Mouse (Mus musculus) hindbrain, embryonic 15.5 days (tissue): ENCODE results near the gene Tle3. TPM values are rescaled to one million over a fixed set of nuclear protein-coding genes. Genes with fewer than 3 reads are reported as not detected.

Experiments
- ATAC-seq: fragments of 200-750 bp; cut with Nextera tagmentation; 2 replicates; pipeline ENCODE4 v1.8.0; 2017; ENCODE audit warnings: low read depth, moderate number of reproducible peaks, moderate TSS enrichment; ENCODE audit not compliant: low FRiP score
- H3K27ac ChIP-seq: fragments of 300-500 bp; sonication (generic); replicated peaks from 2 replicates; pipeline ENCODE4 v1.5.1; 2015; ENCODE audit warnings: mild to moderate bottlenecking, inconsistent platforms
- H3K27me3 ChIP-seq: fragments of 300-500 bp; sonication (generic); 2 replicates; pipeline ENCODE4 v1.6.1; 2015; ENCODE audit warnings: control low read depth, inconsistent platforms
- H3K36me3 ChIP-seq: fragments of 300-500 bp; sonication (generic); 2 replicates; pipeline ENCODE4 v1.6.1; 2015; ENCODE audit warnings: control low read depth, inconsistent platforms
- H3K4me1 ChIP-seq: fragments of 300-500 bp; sonication (generic); replicated peaks from 2 replicates; pipeline ENCODE4 v1.6.1; 2015; ENCODE audit warnings: control low read depth, inconsistent platforms
- H3K4me2 ChIP-seq: fragments of 300-500 bp; sonication (generic); 2 replicates; pipeline ENCODE4 v1.6.1; 2015; ENCODE audit warnings: moderate library complexity, mild to moderate bottlenecking, inconsistent platforms
- H3K4me3 ChIP-seq: fragments of 300-500 bp; sonication (generic); 2 replicates; pipeline ENCODE4 v1.5.1; 2015; ENCODE audit warnings: mild to moderate bottlenecking, inconsistent platforms
- H3K9ac ChIP-seq: fragments of 300-500 bp; sonication (generic); 2 replicates; pipeline ENCODE4 v1.6.1; 2015; ENCODE audit warnings: inconsistent platforms
- H3K9me3 ChIP-seq: fragments of 300-500 bp; sonication (generic); 2 replicates; pipeline ENCODE4 v1.6.1; 2016; ENCODE audit warnings: control low read depth, inconsistent platforms
- WGBS: fragments of 180-500 bp; shearing (Covaris S2); methylation state at CpG from one replicate; pipeline ENCODE4 v1.1.7; 2015; 5-methylcytosine and 5-hydroxymethylcytosine counted together
- polyA plus RNA-seq: library from polyadenylated mRNA; unstranded; fragments of >200 nt; fragmentation: Nextera tagmentation; extraction: Ambion mirVana; gene quantifications from 2 replicates; pipeline ENCODE4 v1.2.1, GENCODE M21; 2015

Gene Tle3
- polyA plus RNA-seq, 1 experiment from 2014 or later, result 28.8 TPM

- Histone ChIP-seq H3K4me2 (peak overlapping the region; percentile 91), H3K36me3 (no peaks in the 10 kb centered on the region), H3K27me3 (0 out of 2 replicates have a peak, but pooled peaks cover 8% of the 10 kb centered on the region), H3K4me3 (peak overlapping the region; percentile 55), H3K4me1 (peaks cover 60% of the 10 kb centered on the region), H3K9ac (peak overlapping the region; percentile 56), H3K27ac (peak overlapping the region; percentile 91), H3K9me3 (no peaks in the 10 kb centered on the region)
- WGBS, result under 1% methylated on average over 66 of the region's 66 CpGs
- ATAC-seq, result peak; percentile 29
Observed at GRCm38 (mm10) chr9:61370889-61371754, 1.0 kb upstream of the Tle3 start.

- under 1% methylated on average over 34 of the region's 42 CpGs for WGBS
- peak overlapping the region; percentile 91 for H3K4me2 ChIP-seq
- H3K9ac ChIP-seq, result peak overlapping the region; percentile 79
- no peaks in the 10 kb centered on the region for H3K36me3 ChIP-seq
- H3K9me3 ChIP-seq, result no peaks in the 10 kb centered on the region
- peak overlapping the region; percentile 91 for H3K27ac ChIP-seq
- ATAC-seq, result peak; percentile 10
- no peaks in the 10 kb centered on the region for H3K27me3 ChIP-seq
- peak overlapping the region; percentile 55 for H3K4me3 ChIP-seq
- peaks cover 72% of the 10 kb centered on the region for H3K4me1 ChIP-seq
Observed at GRCm38 (mm10) chr9:61372510-61372975, 377 bp downstream of the Tle3 start.

- peaks cover 75% of the 10 kb centered on the region for H3K4me1 ChIP-seq
- H3K36me3 ChIP-seq, result no peaks in the 10 kb centered on the region
- WGBS, result under 1% methylated on average over 63 of the region's 66 CpGs
Observed at GRCm38 (mm10) chr9:61372976-61373633, 939 bp downstream of the Tle3 start.

DNA sequence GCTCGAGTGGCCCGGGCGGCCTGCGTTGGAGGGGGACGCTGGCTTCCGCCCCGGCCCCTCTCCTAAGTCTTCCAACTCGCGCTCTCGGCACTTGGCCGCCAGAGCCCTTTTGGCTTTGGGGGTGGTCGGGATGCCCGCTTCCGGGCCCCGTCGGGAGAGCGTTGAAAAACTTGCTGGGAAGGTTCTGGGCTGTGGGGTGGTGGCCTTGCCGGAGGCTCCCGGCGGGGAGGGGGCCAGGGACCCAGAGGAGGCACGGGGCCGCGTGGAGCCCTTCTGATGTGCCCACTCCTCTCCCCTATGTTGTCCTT lies 1.4 kb downstream of the Tle3 start:
- no peaks in the 10 kb centered on the region for H3K27me3 ChIP-seq
- H3K27ac ChIP-seq, result peak overlapping the region; percentile 91
- no peaks in the 10 kb centered on the region for H3K9me3 ChIP-seq
- no peaks in the 10 kb centered on the region for H3K36me3 ChIP-seq
- ATAC-seq, result no peak
- H3K9ac ChIP-seq, result peak overlapping the region; percentile 79
- peak overlapping the region; percentile 91 for H3K4me2 ChIP-seq
- WGBS, result under 1% methylated on average over 22 of the region's 23 CpGs
- peak overlapping the region; percentile 55 for H3K4me3 ChIP-seq
- peaks cover 75% of the 10 kb centered on the region for H3K4me1 ChIP-seq

More at GRCm38 (mm10) chr9:61372976-61373633, 939 bp downstream of the Tle3 start:
- Histone ChIP-seq H3K9ac (peak overlapping the region; percentile 79), H3K27ac (peak overlapping the region; percentile 91), H3K9me3 (no peaks in the 10 kb centered on the region), H3K4me3 (peak overlapping the region; percentile 55), H3K4me2 (peak overlapping the region; percentile 91), H3K27me3 (no peaks in the 10 kb centered on the region)
- no peak for ATAC-seq

GRCm38 (mm10) chr9:61373942-61374900 lies 2.1 kb downstream of the Tle3 start:
- H3K36me3 ChIP-seq, result no peaks in the 10 kb centered on the region
- peak overlapping the region; percentile 55 for H3K4me3 ChIP-seq
- H3K27me3 ChIP-seq, result no peaks in the 10 kb centered on the region
- peak overlapping the region; percentile 91 for H3K4me2 ChIP-seq
- under 1% methylated on average over 49 of the region's 51 CpGs for WGBS
- peak overlapping the region; percentile 79 for H3K9ac ChIP-seq
- H3K4me1 ChIP-seq, result peaks cover 75% of the 10 kb centered on the region
- ATAC-seq, result no peak
- peak overlapping the region; percentile 91 for H3K27ac ChIP-seq
- H3K9me3 ChIP-seq, result no peaks in the 10 kb centered on the region

- Histone ChIP-seq H3K9ac (peak overlapping the region; percentile 79), H3K27me3 (no peaks in the 10 kb centered on the region), H3K4me1 (peaks cover 75% of the 10 kb centered on the region), H3K9me3 (no peaks in the 10 kb centered on the region), H3K36me3 (no peaks in the 10 kb centered on the region), H3K4me2 (peak overlapping the region; percentile 91), H3K27ac (no peak overlapping the region), H3K4me3 (peak overlapping the region; percentile 55)
- WGBS, result 13% methylated on average over 5 of the region's 5 CpGs
- ATAC-seq, result no peak
Observed at GRCm38 (mm10) chr9:61375002-61375401, 2.8 kb downstream of the Tle3 start.

DNA sequence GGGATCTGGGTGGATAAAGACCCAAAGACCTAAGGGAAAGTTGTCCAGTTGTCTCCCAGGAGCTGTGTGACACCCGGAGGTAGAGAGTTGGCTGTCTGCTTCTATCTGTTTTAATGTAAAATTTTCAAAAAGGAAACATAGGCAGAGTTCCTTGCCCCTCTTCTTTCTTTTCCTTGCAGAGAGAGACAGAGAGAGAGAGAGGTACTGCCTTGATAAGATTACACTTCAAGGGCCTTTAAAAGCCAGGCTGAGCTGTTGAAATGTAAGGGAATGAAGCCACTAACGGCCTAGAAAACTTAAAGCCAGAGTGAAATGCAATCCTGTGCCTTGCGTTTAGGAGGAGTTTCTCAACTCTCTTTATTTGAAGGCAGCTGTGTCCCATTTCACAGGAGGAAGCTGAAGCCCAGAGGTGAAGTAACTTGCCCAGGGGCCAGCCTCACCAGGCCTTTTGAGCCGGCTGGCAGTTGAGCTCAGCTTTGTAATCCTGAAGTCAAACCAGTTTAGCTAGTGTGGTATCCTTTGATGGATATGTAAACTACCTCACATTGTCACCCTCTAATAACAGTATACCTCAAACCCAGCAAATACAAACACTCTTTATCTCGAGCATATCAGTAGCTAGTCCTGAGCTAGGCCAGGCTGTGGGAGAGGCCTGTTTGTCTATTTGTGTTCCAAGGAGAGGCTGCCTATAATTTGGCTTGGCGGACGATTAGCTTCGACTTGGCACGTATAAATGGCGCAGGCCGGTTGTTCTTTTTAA lies 3.8 kb downstream of the Tle3 start:
- Histone ChIP-seq H3K4me1 (peaks cover 82% of the 10 kb centered on the region), H3K9me3 (no peaks in the 10 kb centered on the region), H3K9ac (peak overlapping the region; percentile 16), H3K27ac (no peak overlapping the region), H3K4me3 (peak overlapping the region; percentile 55), H3K4me2 (peak overlapping the region; percentile 91), H3K36me3 (no peaks in the 10 kb centered on the region), H3K27me3 (no peaks in the 10 kb centered on the region)
- WGBS, result 26% methylated on average over 11 of the region's 11 CpGs
- ATAC-seq, result no peak

DNA sequence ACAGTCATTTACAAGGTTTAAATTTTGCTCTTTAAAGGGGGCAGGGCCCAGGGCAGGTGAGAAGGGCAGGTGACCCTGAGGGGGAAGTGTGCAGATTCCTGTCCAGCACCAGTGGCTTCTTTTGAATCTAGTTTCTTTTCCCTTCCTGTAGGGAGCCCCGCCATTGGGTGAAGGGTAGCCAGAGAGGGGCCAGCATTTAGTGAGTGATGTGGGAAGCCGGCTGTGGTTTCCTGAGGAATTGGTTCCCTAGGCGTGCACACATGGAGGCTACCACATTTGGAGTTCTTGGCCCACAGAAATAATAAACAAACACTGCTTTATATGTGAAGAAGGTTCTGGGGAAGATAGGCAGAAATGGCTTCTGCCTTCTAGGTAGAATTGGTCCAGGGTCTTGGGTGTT lies 4.5 kb downstream of the Tle3 start:
- H3K27ac ChIP-seq, result no peak overlapping the region
- peak overlapping the region; percentile 91 for H3K4me2 ChIP-seq
- H3K9me3 ChIP-seq, result no peaks in the 10 kb centered on the region
- H3K9ac ChIP-seq, result peak overlapping the region; percentile 16; the same call in 1 of the 2 replicates
- H3K4me1 ChIP-seq, result peaks cover 82% of the 10 kb centered on the region
- H3K4me3 ChIP-seq, result peak overlapping the region; percentile 55
- H3K27me3 ChIP-seq, result no peaks in the 10 kb centered on the region
- no peak for ATAC-seq
- 29% methylated on average over 3 of the region's 3 CpGs for WGBS
- no peaks in the 10 kb centered on the region for H3K36me3 ChIP-seq

DNA sequence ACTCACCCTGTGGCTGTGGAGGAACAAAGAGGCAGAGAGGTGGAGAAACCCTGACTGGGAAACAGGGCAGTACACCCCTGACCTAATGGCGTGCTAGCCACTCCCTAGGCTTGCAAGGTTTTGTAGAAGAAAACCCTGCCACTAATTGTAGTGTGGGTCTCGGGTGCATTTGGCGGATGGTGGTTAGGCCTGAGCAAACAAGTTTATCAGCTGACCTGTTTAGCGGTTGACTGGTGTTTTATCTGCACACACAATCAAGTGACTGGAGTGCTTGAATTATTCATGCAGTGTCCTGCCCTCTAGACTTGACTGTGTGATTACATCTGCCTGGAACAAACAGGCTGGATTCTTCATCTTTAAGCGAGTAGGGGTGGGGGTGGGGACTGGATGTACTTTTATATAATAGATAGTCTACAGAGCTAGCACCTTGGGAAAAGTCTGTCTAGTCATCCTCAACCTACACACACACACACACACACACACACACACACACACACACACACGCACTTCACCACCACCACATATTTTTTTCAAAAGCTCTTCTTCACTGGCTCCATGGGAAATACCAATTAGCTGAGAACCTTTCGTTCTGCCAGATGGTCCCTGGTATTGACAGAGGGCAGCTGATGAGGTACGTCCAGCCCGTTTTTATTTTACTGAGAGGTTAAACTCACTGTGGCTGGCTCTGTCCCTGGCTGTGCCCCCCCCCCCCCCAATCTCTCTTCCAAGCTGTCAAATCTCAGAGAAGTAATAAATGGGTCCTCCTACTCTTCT lies 5.7 kb downstream of the Tle3 start:
- Histone ChIP-seq H3K9me3 (no peaks in the 10 kb centered on the region), H3K9ac (peak overlapping the region; percentile 23; the same call in 1 of the 2 replicates), H3K36me3 (no peaks in the 10 kb centered on the region; the same call in none of the 2 replicates), H3K4me2 (peak overlapping the region; percentile 91), H3K27me3 (no peaks in the 10 kb centered on the region), H3K4me1 (peaks cover 87% of the 10 kb centered on the region), H3K27ac (peak overlapping the region; percentile 17; the same call in 1 of the 2 replicates), H3K4me3 (peak overlapping the region; percentile 55)
- 17% methylated on average over 9 of the region's 9 CpGs for WGBS
- ATAC-seq, result no peak

GRCm38 (mm10) chr9:61378516-61378915 lies 6.3 kb downstream of the Tle3 start:
- no peaks in the 10 kb centered on the region; the same call in none of the 2 replicates for H3K36me3 ChIP-seq
- 13% methylated on average over 8 of the region's 8 CpGs for WGBS
- peaks cover 91% of the 10 kb centered on the region for H3K4me1 ChIP-seq
- H3K9me3 ChIP-seq, result no peaks in the 10 kb centered on the region
- H3K4me3 ChIP-seq, result 0 out of 2 replicates have a peak overlapping the region, but pooled peaks have one; percentile 6
- no peaks in the 10 kb centered on the region for H3K27me3 ChIP-seq
- peak overlapping the region; percentile 6; the same call in 1 of the 2 replicates for H3K9ac ChIP-seq
- 0 out of 2 replicates have a peak overlapping the region, but pooled peaks have one; percentile 7 for H3K27ac ChIP-seq
- ATAC-seq, result no peak
- H3K4me2 ChIP-seq, result peak overlapping the region; percentile 91
